Mouse (Mus musculus) adrenal gland, postnatal 0 days (tissue): Measurements from ENCODE around the gene Kcnh5. TPM values are rescaled to one million over a fixed set of nuclear protein-coding genes. Genes with fewer than 3 reads are reported as not detected.

Source experiments
- polyA plus RNA-seq: library from polyadenylated mRNA; unstranded; fragments of >200 nt; fragmentation: Nextera tagmentation; extraction: Ambion mirVana; gene quantifications from 2 replicates; pipeline ENCODE4 v1.2.1, GENCODE M21; 2015

Kcnh5 gene
- 0.09 and 0.14 TPM in 2 replicates for polyA plus RNA-seq

DNA sequence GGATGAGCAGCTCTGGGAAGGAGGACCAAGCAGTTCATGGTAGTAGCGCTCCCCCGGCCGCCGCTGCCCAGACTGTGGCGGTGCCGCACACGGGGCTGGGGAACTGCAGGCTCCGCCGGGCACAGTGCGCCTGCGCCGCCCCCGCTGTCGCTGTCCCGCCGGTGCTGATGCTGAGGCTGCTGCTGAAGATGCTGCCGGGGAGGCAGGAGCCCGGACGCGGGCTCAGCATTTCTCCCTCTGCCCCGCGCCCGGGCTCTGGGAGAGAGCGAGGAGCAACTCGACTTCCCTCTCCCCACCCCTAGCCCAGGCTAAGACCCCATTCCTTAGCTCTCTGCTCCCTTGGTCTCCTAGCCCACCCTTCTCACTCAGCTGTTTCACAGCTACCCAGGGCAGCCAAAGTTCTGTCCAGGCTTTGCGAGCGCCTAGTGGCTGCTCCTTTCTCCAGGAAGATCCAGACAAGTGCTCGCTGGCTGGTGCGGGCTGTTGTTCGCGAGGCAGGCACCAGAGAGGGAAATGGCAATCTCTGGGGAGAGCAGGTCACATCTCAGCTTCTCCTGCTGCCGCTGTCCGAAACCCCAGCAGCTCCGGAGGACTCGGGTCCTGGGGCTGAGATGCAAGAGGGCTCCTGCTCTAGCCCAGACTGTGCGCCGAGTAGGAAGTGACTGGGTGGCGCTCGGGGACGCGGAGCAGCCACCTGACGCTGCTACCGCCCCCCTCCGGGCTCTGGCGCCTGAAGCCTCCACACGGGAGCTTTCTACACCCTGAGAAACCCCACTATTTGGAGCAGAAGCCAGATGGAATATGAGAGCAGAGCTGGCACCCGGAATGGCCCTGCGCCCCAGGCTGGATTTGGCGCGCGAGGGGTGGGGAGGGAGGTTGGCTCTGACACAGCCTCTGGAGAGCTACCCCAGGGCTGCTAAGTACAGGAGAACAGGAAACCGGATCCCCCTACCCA lies at the start of gene Kcnh5:
Gene Kcnh5, minus strand, starts transcription at position 642 of the 955 bp plus-strand sequence.

Other genes with a start within 250 kb of the Kcnh5 start
- gene Rhoj, start 131.0 kb upstream of the Kcnh5 start, polyA plus RNA-seq: 42.6 and 47.5 TPM in 2 replicates
- gene Gphb5, start 239.4 kb upstream of the Kcnh5 start, polyA plus RNA-seq: not detected in 2 replicates